Mouse (Mus musculus) hindbrain, embryonic 11.5 days (tissue): ENCODE measurements at regions not wholly inside any gene's neighbourhood (a gene's known extent, or its start where the extent isn't known, plus 50 kb on each side); places are given as distances from the start of the nearest gene placed in this dataset.

ENCODE experiments used
- ATAC-seq: fragments of 200-750 bp; cut with Nextera tagmentation; 2 replicates; pipeline ENCODE4 v1.8.0; 2017; ENCODE audit warnings: mild to moderate bottlenecking, moderate TSS enrichment, moderate library complexity; ENCODE audit not compliant: low FRiP score
- DNase-seq: peaks from one replicate; pipeline ENCODE4 v3.0.0-alpha.2; 2015; ENCODE audit warnings: low spot score
- H3K27ac ChIP-seq: fragments of 300-500 bp; sonication (generic); 2 replicates; pipeline ENCODE4 v1.5.1; 2014; ENCODE audit warnings: mild to moderate bottlenecking, low read depth, low read length
- H3K27me3 ChIP-seq: fragments of 300-500 bp; sonication (generic); 2 replicates; pipeline ENCODE4 v1.6.1; 2014; ENCODE audit warnings: mild to moderate bottlenecking, low read length, moderate library complexity, mixed read lengths; ENCODE audit not compliant: control insufficient read depth, insufficient read depth
- H3K36me3 ChIP-seq: fragments of 300-500 bp; sonication (generic); 2 replicates; pipeline ENCODE4 v1.6.1; 2014; ENCODE audit warnings: mild to moderate bottlenecking, low read length, moderate library complexity, mixed read lengths; ENCODE audit not compliant: control insufficient read depth, insufficient read depth
- H3K4me1 ChIP-seq: fragments of 300-500 bp; sonication (generic); replicated peaks from 2 replicates; pipeline ENCODE4 v1.6.1; 2014; ENCODE audit warnings: low read length, mixed read lengths; ENCODE audit not compliant: control insufficient read depth, insufficient read depth
- H3K4me2 ChIP-seq: fragments of 300-500 bp; sonication (generic); replicated peaks from 2 replicates; pipeline ENCODE4 v1.6.1; 2014; ENCODE audit warnings: mild to moderate bottlenecking, low read depth, low read length
- H3K4me3 ChIP-seq: fragments of 300-500 bp; sonication (generic); 2 replicates; pipeline ENCODE4 v1.5.1; 2014; ENCODE audit warnings: low read depth, low read length
- H3K9ac ChIP-seq: fragments of 300-500 bp; sonication (generic); 2 replicates; pipeline ENCODE4 v1.6.1; 2014; ENCODE audit warnings: low read depth, low read length
- H3K9me3 ChIP-seq: fragments of 300-500 bp; sonication (generic); 2 replicates; pipeline ENCODE4 v1.6.1; 2016; ENCODE audit warnings: low read length; ENCODE audit not compliant: control insufficient read depth
- WGBS: fragments of 180-500 bp; shearing (Covaris S2); extraction: QIAGEN DNeasy Blood & Tissue Kit; methylation state at CpG from one replicate; pipeline ENCODE4 v1.1.7; 2014; 5-methylcytosine and 5-hydroxymethylcytosine counted together

DNA sequence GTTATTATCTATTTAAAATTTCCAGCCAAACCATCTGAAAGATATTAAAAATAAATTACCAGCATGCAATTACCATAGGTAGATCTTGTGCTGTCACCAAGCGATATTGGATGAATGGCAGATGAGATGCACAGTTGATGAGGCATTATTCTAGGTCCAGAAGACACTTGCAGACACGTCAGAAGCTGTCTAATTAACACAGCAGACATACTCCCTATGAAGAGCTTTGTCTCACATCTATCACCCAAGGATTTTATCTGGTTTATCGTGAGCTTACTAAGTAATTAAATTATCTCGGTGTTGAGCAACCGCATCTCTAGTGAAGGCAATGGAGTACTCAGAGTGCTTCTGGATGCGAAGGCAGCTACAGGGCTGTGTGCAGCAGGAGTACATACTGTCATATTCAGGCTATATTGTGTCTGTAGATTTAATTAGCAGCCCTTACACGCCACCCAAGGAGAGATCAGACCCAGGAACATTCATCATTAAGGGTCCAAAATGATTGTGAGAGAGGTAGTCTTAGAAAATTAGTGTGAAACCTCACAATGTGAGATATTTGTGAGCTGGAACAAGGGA, 86.0 kb upstream of the Htr1f start:
- Histone ChIP-seq H3K9ac (no peak overlapping the region), H3K4me1 (no peaks in the 10 kb centered on the region), H3K36me3 (no peaks in the 10 kb centered on the region), H3K4me2 (no peak overlapping the region), H3K9me3 (no peaks in the 10 kb centered on the region), H3K4me3 (no peak overlapping the region), H3K27ac (no peak overlapping the region), H3K27me3 (no peaks in the 10 kb centered on the region)
- DNase-seq (no peak), ATAC-seq (no peak)
- WGBS, result 74% methylated on average over 7 of the region's 7 CpGs

DNA sequence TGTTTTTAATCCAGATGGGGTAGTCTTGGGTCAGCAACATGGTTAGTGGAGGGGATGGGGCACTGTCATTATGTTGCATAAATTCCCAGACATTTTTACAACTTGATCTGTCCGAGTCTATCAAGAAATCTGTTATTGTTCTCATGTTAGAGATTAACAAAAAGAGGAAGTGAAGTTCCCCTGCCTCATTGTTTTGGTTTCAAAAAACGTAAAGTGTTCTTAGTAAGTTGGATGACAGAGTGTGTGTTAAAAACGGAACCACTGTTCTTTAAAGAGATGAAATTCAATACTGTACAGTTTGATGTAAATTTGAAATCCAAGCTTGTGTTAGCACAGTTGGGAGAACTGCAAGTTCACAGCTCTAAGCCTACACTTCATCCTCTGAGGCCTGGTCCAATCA, 68.9 kb upstream of the Htr1f start:
- Histone ChIP-seq H3K27ac (no peak overlapping the region), H3K36me3 (no peaks in the 10 kb centered on the region), H3K4me3 (no peak overlapping the region), H3K9me3 (no peaks in the 10 kb centered on the region), H3K4me2 (no peak overlapping the region), H3K27me3 (no peaks in the 10 kb centered on the region), H3K9ac (no peak overlapping the region), H3K4me1 (no peaks in the 10 kb centered on the region)
- ATAC-seq, result no peak
- no peak for DNase-seq
- 70% methylated on average over 3 of the region's 3 CpGs for WGBS

DNA sequence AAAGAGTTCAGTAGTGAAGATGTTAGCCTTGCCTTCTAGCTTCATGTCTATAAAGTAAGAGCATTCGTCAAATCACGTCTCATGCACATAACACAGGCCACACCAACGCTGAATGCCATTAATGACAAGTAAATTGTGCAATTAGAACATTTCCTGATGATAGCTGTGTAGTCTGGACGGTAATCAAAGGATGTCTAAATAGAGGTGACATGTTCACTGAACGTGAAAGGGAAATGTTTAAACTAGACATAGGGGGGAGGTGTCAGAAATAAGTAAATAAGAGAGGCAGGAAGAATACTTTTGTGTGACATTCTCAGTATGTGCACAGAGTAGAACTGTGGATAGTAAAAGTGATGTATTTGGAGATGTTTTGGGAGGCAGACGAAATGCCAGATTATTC, 61.5 kb upstream of the Htr1f start:
- no peaks in the 10 kb centered on the region for H3K9me3 ChIP-seq
- no peaks in the 10 kb centered on the region for H3K36me3 ChIP-seq
- H3K27ac ChIP-seq, result no peak overlapping the region
- DNase-seq (no peak), ATAC-seq (no peak)
- no peaks in the 10 kb centered on the region for H3K4me1 ChIP-seq
- no peaks in the 10 kb centered on the region for H3K27me3 ChIP-seq
- H3K4me2 ChIP-seq, result no peak overlapping the region
- H3K9ac ChIP-seq, result no peak overlapping the region
- no peak overlapping the region for H3K4me3 ChIP-seq
- WGBS, result 71% methylated on average over 6 of the region's 6 CpGs

DNA sequence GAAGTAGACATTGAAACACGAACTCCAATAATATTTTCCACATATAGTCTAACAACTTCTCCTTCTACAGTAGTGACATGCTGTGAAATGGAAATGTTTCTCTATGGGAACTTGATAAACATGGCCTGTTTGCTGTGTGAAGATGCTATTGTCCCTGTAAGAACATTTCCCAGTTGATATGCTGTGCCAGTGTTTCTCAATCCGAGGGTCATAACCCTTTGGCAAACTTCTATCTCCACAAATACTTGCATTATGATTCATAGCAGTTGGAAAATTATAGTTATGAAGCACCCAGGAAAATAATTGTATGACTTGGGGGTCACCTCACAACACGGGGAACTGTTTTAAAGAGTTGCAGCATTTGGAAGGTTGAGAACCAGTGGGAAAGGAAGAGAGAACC, 57.1 kb upstream of the Htr1f start:
- H3K27me3 ChIP-seq, result no peaks in the 10 kb centered on the region
- no peaks in the 10 kb centered on the region for H3K4me1 ChIP-seq
- H3K36me3 ChIP-seq, result no peaks in the 10 kb centered on the region
- H3K4me2 ChIP-seq, result no peak overlapping the region
- no peak overlapping the region for H3K4me3 ChIP-seq
- WGBS, result 82% methylated on average over 3 of the region's 3 CpGs
- ATAC-seq (no peak), DNase-seq (no peak)
- H3K27ac ChIP-seq, result no peak overlapping the region
- H3K9me3 ChIP-seq, result no peaks in the 10 kb centered on the region
- H3K9ac ChIP-seq, result no peak overlapping the region

DNA sequence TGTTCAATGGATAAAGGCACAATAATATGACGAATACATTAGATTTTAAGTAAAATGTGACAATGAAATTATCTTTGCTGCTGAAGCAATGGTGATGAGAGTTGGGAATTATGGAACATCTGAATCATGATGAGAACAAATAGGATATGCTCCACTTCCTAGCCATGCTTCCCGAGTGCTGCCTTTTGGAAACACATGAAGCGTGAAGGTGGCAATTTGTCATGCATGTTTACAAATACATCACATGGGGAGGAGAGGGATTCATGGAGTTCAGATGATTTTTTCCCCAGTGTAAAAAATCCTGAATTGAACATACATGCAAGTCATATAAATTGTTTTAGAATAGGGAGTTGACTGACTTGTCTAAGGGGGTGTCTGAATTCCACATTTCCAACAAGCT, 54.6 kb upstream of the Htr1f start:
- peak; percentile 77 for ATAC-seq
- H3K9me3 ChIP-seq, result no peaks in the 10 kb centered on the region
- no peaks in the 10 kb centered on the region for H3K4me1 ChIP-seq
- no peaks in the 10 kb centered on the region for H3K27me3 ChIP-seq
- no peak overlapping the region for H3K4me3 ChIP-seq
- H3K27ac ChIP-seq, result no peak overlapping the region
- no peaks in the 10 kb centered on the region for H3K36me3 ChIP-seq
- WGBS, result 50% methylated on average over 3 of the region's 3 CpGs
- DNase-seq, result peak; percentile 33
- H3K4me2 ChIP-seq, result no peak overlapping the region
- H3K9ac ChIP-seq, result no peak overlapping the region

DNA sequence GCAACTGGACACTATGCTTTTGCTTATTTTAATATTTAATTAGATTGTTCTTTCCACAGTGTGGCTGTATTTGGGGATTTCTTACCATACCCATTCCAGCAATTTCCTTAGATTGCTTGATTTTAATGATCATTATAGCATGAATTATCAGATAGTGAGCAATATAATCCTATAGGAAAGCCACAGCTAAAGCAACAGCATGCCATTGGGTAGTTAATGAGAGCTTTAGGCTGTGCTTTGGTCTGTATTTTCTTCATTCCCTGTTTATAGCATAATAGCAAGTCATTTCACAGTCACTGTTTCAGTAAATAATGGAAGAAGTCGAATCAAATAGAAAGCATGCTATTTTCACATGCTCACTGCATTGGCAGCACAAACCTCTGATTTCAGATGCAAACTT, 49.9 kb upstream of the Htr1f start:
- 81% methylated on average over 1 of the region's 1 CpGs for WGBS
- Histone ChIP-seq H3K4me3 (no peak overlapping the region), H3K27me3 (no peaks in the 10 kb centered on the region), H3K4me1 (no peaks in the 10 kb centered on the region), H3K27ac (no peak overlapping the region), H3K4me2 (no peak overlapping the region), H3K36me3 (no peaks in the 10 kb centered on the region), H3K9ac (no peak overlapping the region), H3K9me3 (no peaks in the 10 kb centered on the region)
- DNase-seq, result no peak
- ATAC-seq, result no peak
